Mouse (Mus musculus) liver, embryonic 14.5 days (tissue): ENCODE data around the gene Pkp2.

Source experiments
- CTCF ChIP-seq: IDR thresholded peaks from 2 replicates; pipeline ENCODE4 v1.5.1; 2016; ENCODE audit warnings: antibody characterized with exemption, low read depth, control low read depth
- EP300 ChIP-seq: IDR thresholded peaks from 2 replicates; pipeline ENCODE4 v1.6.1; 2016; ENCODE audit warnings: antibody characterized with exemption, low read depth

- TF ChIP-seq CTCF, result no peak
- TF ChIP-seq EP300, result no peak
These were observed at the start of gene Pkp2 for GRCm38 (mm10) chr16:16213079-16213760.
